Comparison of ENCODE assay signal across 25 mouse cellular contexts in genomic region chr1:159571951-159572350, GRCm38 (mm10). TPM values are rescaled to one million over a fixed set of nuclear protein-coding genes. Genes with fewer than 3 reads are reported as not detected.
A peak's percentile ranks its signal among the peaks of the same experiment; 100 is the strongest.
DNase-seq lines count a peak whose midpoint lies in the region; ATAC-seq and TF ChIP-seq lines count a peak whose summit lies in the region.
"Had no signal": no experiment of that assay in that cellular context is flagged by ENCODE, and none has a peak within 500 bp of the region (broad histone marks: within the 10 kb centered on the region; RNA-seq: fewer than 3 reads in every experiment).

No protein-coding gene starts in this region.

- no peak for TF ChIP-seq EP300 in heart, adult 2 months (IDR thresholded peaks at IDR 0.05; ENCODE audit: insufficient read depth, low read depth, low read length)

- no peaks in the 10 kb centered on the region for H3K36me3 ChIP-seq in heart, adult 2 months (ENCODE audit: control insufficient read depth, insufficient read depth, low read length)
- H3K36me3 ChIP-seq in liver, adult 2 months (ENCODE audit: control insufficient read depth, insufficient read depth, low read length) = no peaks in the 10 kb centered on the region
- H3K36me3 ChIP-seq in liver, embryonic 12.5 days = no peaks in the 10 kb centered on the region
- H3K36me3 ChIP-seq: embryonic facial prominence, embryonic 13.5 days; embryonic facial prominence, embryonic 15.5 days; forebrain, embryonic 10.5 days; forebrain, embryonic 12.5 days had no signal

- no peaks in the 10 kb centered on the region for H3K79me2 ChIP-seq in heart, adult 2 months (replicated peaks; ENCODE audit: control insufficient read depth, insufficient read depth, low read length)
- no peaks in the 10 kb centered on the region for H3K79me2 ChIP-seq in liver, adult 2 months (ENCODE audit: control insufficient read depth, insufficient read depth, low read length)

- intact Hi-C loops in heart, adult 2 months (cut with DNase I) = no loop called here

- TF ChIP-seq CTCF in heart, adult 2 months (IDR thresholded peaks at IDR 0.05) = no peak
- TF ChIP-seq CTCF in liver, adult 2 months (IDR thresholded peaks at IDR 0.05; ENCODE audit: low read depth, low read length) = no peak

- H3K27me3 ChIP-seq in heart, adult 2 months (ENCODE audit: control insufficient read depth, insufficient read depth, low read length) = no peaks in the 10 kb centered on the region
- H3K27me3 ChIP-seq in liver, adult 2 months (ENCODE audit: control insufficient read depth, insufficient read depth, low read length) = no peaks in the 10 kb centered on the region
- H3K27me3 ChIP-seq in liver, embryonic 12.5 days (replicated peaks) = no peaks in the 10 kb centered on the region
- H3K27me3 ChIP-seq: embryonic facial prominence, embryonic 13.5 days; embryonic facial prominence, embryonic 15.5 days had no signal

- H3K4me2 ChIP-seq in liver, embryonic 12.5 days = no peak overlapping the region
- H3K4me2 ChIP-seq: embryonic facial prominence, embryonic 13.5 days; embryonic facial prominence, embryonic 15.5 days; forebrain, embryonic 12.5 days had no signal

- no peaks in the 10 kb centered on the region; the same call in 1 of the 2 replicates for H3K4me1 ChIP-seq in heart, adult 2 months (ENCODE audit: control insufficient read depth, insufficient read depth, low read length)
- H3K4me1 ChIP-seq in liver, adult 2 months (ENCODE audit: control insufficient read depth, insufficient read depth, low read length) = no peaks in the 10 kb centered on the region
- no peaks in the 10 kb centered on the region for H3K4me1 ChIP-seq in liver, embryonic 12.5 days
- H3K4me1 ChIP-seq: embryonic facial prominence, embryonic 13.5 days; embryonic facial prominence, embryonic 15.5 days had no signal

- ATAC-seq in liver, embryonic 12.5 days = no peak
- ATAC-seq in granulocyte monocyte progenitor cell, adult 5-6 weeks (replicated peaks; ENCODE audit: poor library complexity, severe bottlenecking) = no peak
- ATAC-seq: forebrain, embryonic 14.5 days had no signal

- no peaks in the 10 kb centered on the region for H3K9me3 ChIP-seq in liver, embryonic 12.5 days (replicated peaks)
- H3K9me3 ChIP-seq: embryonic facial prominence, embryonic 13.5 days; embryonic facial prominence, embryonic 15.5 days; forebrain, embryonic 10.5 days; forebrain, embryonic 12.5 days had no signal

- no peak overlapping the region for H3K9ac ChIP-seq in heart, adult 2 months (ENCODE audit: low read depth, low read length)
- H3K9ac ChIP-seq in liver, adult 2 months (ENCODE audit: low read depth, low read length) = no peak overlapping the region
- no peak overlapping the region for H3K9ac ChIP-seq in liver, embryonic 12.5 days
- H3K9ac ChIP-seq: embryonic facial prominence, embryonic 13.5 days; embryonic facial prominence, embryonic 15.5 days; forebrain, embryonic 12.5 days had no signal

- no peak overlapping the region for H3K4me3 ChIP-seq in heart, adult 2 months
- no peak overlapping the region for H3K4me3 ChIP-seq in liver, adult 2 months (ENCODE audit: insufficient read depth, low read depth, low read length)
- no peak overlapping the region for H3K4me3 ChIP-seq in liver, embryonic 12.5 days
- H3K4me3 ChIP-seq: embryonic facial prominence, embryonic 13.5 days; embryonic facial prominence, embryonic 15.5 days; erythroblast, embryonic 14.5 days; forebrain, embryonic 10.5 days; forebrain, embryonic 12.5 days had no signal

- no peak overlapping the region for H3K27ac ChIP-seq in heart, adult 2 months
- H3K27ac ChIP-seq in liver, adult 2 months (replicated peaks; ENCODE audit: insufficient read depth, low read depth, low read length) = no peak overlapping the region
- no peak overlapping the region for H3K27ac ChIP-seq in liver, embryonic 12.5 days
- H3K27ac ChIP-seq: embryonic facial prominence, embryonic 13.5 days; embryonic facial prominence, embryonic 15.5 days; forebrain, embryonic 10.5 days; forebrain, embryonic 12.5 days had no signal

- 69% methylated on average over 3 of the region's 3 CpGs for WGBS in heart, adult 2 months
- WGBS in liver, adult 2 months = 87% methylated on average over 3 of the region's 3 CpGs
- WGBS in liver, embryonic 12.5 days (ENCODE audit: insufficient replicate concordance) = 63% methylated on average over 3 of the region's 3 CpGs

- peak; percentile 31 for DNase-seq in heart, adult 8-10 months (ENCODE audit: low spot score)
- DNase-seq in heart, adult 2 months = no peak
- DNase-seq in liver, adult 2 months (ENCODE audit: extremely low read depth, low read depth, low spot score) = peak; percentile 16
- peak; percentile 49 for DNase-seq in testis, postnatal 14 days (ENCODE audit: low spot score)
- DNase-seq: adrenal gland, adult 2 months; adrenal gland, postnatal 10 days; adrenal gland, postnatal 25 days; cerebellum, adult 11 months; cerebellum, adult 18-20 months; cerebellum, adult 8-10 months; cerebellum, adult 9-11 months; cerebellum, postnatal 14 days; cerebellum, postnatal 36 days; embryo, embryonic 11 days had no signal

- TF ChIP-seq POLR2A in heart, adult 2 months (IDR thresholded peaks at IDR 0.05; ENCODE audit: insufficient read depth, low read depth, low read length) = no peak
- no peak for TF ChIP-seq POLR2A in liver, adult 2 months (IDR thresholded peaks at IDR 0.05; ENCODE audit: extremely low read depth, insufficient read depth, low read length)

RNA-seq across cellular contexts. Expression of gene Tnr, which starts 48.4 kb away (rescaled TPM):
- under 1 TPM; 0.03 to 0.25 (median 0.10) TPM for total RNA-seq in heart, adult 8-10 months (2022)
- total RNA-seq in heart, adult 2 months (2021) = under 1 TPM; 0.03 to 0.23 TPM
- 0.06 TPM in 2 replicates for polyA plus RNA-seq in heart, adult 2 months (2012; rRNA removed)
- total RNA-seq in liver, adult 2 months (2014; rRNA removed) = 0.07 TPM in 1 of 2 replicates, not detected in the other
- polyA plus RNA-seq in liver, adult 2 months (2012; rRNA removed) = not detected in 2 replicates
- 0.01 and 0.04 TPM in 2 replicates for polyA plus RNA-seq in liver, embryonic 12.5 days (2016; fragmentation: Nextera tagmentation; extraction: Ambion mirVana)
- not detected in 2 replicates for total RNA-seq in granulocyte monocyte progenitor cell, adult 5-6 weeks (2014; fragmentation: Nextera tagmentation)
- not detected in 2 replicates for total RNA-seq in granulocyte monocyte progenitor cell, adult 5-6 weeks (2017)
- total RNA-seq: common myeloid progenitor, adult 5-6 weeks; ES-E14; MEL had no signal
- polyA plus RNA-seq: erythroblast, embryonic 14.5 days had no signal

Comparison
In these comparisons a context has a peak if more than half of its experiments do, and no peak if none do; other contexts are left out.
1. DNase-seq: peak in heart, adult 8-10 months (single experiment), liver, adult 2 months (single experiment) and testis, postnatal 14 days (single experiment); none in heart, adult 2 months (0 of 2).